Mouse (Mus musculus): ENCODE results near the gene Gm10197.

Gene Gm10197

GRCm38 (mm10) chr19:53394956-53395355 is 23.4 kb upstream of the Gm10197 start:
- in situ Hi-C loops (cut with MboI; ENCODE audit: low sequenced_read_pairs): loop anchor here (5.0 kb wide), 1 partner anchor 187 kb away; no protein-coding TSS in a partner anchor

GRCm38 (mm10) chr19:53394552-53394951 is 23.0 kb upstream of the Gm10197 start:
- in situ Hi-C loops (cut with MboI; ENCODE audit: low sequenced_read_pairs): no loop called here

DNA sequence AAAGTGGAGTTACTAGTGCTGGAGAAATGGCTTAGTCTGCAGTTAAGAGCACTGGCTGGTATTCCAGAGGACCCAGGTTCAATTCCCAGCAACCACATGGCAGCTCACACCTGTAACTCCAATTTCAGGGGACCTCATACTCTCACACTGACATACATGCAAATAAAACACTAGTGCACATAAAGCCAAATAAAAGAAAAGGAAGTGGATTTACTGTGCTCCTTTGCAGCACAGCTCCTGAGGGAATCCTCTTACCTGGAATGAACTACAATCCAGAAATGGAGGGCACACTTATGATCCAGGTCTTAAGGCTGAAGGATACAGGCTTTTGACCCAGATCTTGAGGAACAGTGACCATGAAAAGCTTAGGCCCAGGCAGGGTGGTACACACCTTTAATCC is 22.1 kb upstream of the Gm10197 start:
- in situ Hi-C loops (cut with MboI; ENCODE audit: low sequenced_read_pairs): no loop called here

- in situ Hi-C loops (cut with MboI; ENCODE audit: low sequenced_read_pairs): no loop called here
Measured at GRCm38 (mm10) chr19:53392781-53393343, 21.3 kb upstream of the Gm10197 start.

GRCm38 (mm10) chr19:53391787-53392186 is 20.2 kb upstream of the Gm10197 start:
- in situ Hi-C loops (cut with MboI; ENCODE audit: low sequenced_read_pairs): no loop called here

DNA sequence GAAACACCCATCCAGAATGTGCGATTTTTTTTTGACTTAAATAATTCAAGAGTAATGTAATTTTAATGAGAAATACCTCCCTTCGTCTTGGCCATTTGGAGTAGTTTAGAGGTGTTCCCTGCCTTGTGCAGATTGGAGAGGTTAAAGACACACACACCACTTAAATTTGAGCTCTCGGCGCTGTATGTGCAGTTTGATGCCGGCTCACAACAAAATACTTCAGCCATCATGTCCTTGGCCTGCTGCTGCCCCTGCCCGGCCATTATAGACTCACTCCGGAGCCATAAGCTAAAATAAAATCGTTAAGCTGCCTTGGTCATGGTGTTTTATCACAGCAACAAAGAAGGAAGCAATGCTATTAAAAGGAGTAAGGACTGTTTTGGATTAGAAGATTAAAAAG is 19.8 kb upstream of the Gm10197 start:
- in situ Hi-C loops (cut with MboI; ENCODE audit: low sequenced_read_pairs): no loop called here

GRCm38 (mm10) chr19:53390495-53391007 is 19.0 kb upstream of the Gm10197 start, which contains the start of gene Smndc1:
Smndc1 (minus strand) TSS chr19:53390578.
- in situ Hi-C loops (cut with MboI; ENCODE audit: low sequenced_read_pairs): no loop called here

DNA sequence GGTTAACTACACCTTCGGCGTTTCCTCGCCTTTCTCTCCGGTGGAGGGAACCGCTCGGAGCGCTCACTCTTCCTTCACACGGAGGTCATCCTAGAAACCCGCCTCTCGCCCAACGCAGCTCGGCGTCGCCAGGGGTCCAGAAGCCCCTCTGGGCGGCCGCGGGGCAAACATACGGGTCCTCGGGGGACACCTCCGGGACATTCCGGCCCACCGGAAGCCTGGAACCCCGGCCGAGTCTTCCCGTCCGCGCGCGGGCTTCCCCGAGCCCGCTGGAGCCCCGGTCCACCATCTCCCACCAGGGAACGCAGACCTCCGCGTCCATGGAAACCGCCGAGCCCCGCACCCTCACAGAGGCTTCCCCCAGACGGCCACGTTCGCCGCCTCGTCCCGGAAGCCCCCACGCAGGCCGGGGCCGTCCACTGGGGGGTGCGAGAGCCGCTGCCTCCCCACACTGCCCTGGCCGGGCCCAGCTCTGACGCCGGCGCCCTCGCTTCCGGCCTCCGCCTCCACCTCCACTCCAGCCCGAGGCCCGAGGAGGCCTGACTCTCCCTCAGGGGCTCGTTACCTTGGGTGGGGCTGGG is 18.4 kb upstream of the Gm10197 start:
- in situ Hi-C loops (cut with MboI; ENCODE audit: low sequenced_read_pairs): no loop called here

- in situ Hi-C loops (cut with MboI; ENCODE audit: low sequenced_read_pairs): no loop called here
Measured at GRCm38 (mm10) chr19:53389417-53389816, 17.9 kb upstream of the Gm10197 start.

- in situ Hi-C loops (cut with MboI; ENCODE audit: low sequenced_read_pairs): no loop called here
Measured at GRCm38 (mm10) chr19:53383336-53383735, 11.8 kb upstream of the Gm10197 start.

GRCm38 (mm10) chr19:53378421-53378820 is 6.9 kb upstream of the Gm10197 start:
- in situ Hi-C loops (cut with MboI; ENCODE audit: low sequenced_read_pairs): no loop called here

DNA sequence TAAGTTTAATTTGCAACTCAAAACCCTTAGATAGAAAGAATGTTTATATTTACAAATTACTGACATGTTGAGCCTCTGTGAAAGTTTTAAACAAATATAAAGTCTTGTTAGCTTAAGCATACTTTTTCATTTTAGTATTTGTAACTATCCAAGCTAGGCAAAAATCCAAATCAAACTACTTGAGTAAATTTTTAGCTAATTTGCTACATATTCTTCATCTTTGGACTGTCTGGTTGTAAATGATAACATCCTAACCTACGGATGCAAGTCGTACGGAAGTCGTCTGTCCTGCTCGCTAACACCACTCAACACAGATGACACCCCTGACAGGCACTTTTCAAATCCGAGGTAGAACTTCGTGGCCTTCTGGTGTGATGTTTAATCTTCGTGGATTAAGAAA is 6.1 kb upstream of the Gm10197 start:
- in situ Hi-C loops (cut with MboI; ENCODE audit: low sequenced_read_pairs): no loop called here

- in situ Hi-C loops (cut with MboI; ENCODE audit: low sequenced_read_pairs): no loop called here
Measured at GRCm38 (mm10) chr19:53375816-53376215, 4.2 kb upstream of the Gm10197 start.

DNA sequence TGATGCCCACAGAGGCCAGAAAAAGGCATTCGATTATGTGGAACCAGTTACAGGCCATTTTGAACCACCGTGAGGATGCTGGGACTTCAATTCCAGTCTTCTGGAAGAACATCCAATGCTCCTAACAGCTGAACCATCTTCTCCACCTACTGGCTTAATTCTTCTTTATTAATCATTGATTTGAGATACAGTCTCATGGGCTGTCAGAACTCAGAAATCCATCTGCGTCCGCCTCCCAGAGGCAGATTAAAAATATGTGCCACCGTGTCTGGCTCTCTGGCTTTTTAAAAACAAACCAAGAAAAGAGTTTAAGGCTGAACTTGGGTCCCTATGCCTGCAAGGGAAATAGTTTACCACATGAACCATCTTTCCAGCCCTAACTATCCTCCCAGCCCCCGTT is 3.7 kb upstream of the Gm10197 start:
- in situ Hi-C loops (cut with MboI; ENCODE audit: low sequenced_read_pairs): no loop called here

DNA sequence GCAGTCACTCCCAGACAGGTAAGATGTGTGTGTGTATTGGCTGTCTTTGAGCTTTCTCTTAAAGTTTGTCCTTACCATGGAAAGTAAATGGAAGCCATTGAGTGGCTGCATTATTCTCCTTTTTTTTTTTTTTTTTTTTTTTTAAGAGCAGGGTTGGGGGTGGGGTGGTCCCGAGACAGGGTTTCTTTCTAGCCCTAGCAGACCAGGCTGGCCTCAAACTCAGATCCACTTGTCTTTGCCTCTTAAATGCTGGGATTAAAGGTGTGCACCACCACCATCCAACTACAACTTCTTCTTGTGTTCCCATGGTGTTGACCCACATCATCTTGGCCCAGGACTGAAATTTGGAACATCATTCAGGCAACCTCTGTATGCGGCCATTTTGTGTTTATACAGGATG is 2.0 kb upstream of the Gm10197 start:
- in situ Hi-C loops (cut with MboI; ENCODE audit: low sequenced_read_pairs): loop anchor here (5.0 to 25.0 kb wide), 2 partner anchors 126 to 361 kb away; no protein-coding TSS in a partner anchor

DNA sequence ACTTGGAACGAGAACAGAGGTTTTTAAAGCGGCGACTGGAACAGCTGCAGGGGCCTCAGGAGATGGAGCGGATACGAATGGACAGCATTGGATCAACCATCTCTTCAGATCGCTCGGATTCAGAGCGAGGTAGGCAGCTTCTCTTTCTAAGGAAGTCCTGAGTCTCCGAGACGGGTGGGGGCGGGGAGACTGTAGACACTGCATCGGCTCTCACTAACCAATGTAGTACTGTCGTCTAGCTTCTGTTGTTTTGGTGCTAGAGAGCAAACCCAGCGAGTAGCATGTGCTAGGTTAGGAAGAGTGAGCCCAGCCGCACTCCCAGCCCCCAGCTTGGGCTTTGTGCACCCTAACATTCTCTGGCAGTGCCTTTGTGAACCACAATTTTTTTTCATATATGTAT is 1.3 kb downstream of the Gm10197 start:
- in situ Hi-C loops (cut with MboI; ENCODE audit: low sequenced_read_pairs): loop anchor here (5.0 to 25.0 kb wide), 2 partner anchors 123 to 358 kb away; no protein-coding TSS in a partner anchor

DNA sequence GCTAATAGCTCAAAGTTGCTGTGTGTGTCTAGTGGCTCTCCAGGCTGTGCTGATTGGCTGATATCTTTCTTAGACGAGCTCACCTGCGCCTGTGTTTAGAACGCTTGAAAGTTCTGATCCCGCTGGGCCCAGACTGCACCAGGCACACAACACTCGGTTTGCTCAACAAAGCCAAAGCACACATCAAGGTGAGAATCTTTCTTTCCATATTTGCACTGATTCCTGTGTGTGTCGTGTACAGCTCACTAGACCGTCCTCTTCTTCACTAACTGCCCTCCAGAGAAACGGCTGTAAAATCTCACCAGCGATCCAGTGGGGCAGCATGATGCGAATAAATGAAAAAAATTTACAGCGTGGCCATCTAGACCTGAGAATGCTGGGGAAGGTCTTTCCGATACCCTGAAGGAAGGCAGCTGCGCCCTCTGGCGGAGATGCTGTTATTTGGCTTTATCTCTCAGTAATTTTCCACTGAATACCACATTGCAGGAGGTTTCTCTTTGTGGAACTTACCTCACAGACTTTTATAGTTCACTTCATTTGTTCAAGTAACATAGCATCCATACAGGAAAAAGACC is 2.0 kb downstream of the Gm10197 start:
- in situ Hi-C loops (cut with MboI; ENCODE audit: low sequenced_read_pairs): loop anchor here (5.0 to 25.0 kb wide), 2 partner anchors 122 to 357 kb away; no protein-coding TSS in a partner anchor

DNA sequence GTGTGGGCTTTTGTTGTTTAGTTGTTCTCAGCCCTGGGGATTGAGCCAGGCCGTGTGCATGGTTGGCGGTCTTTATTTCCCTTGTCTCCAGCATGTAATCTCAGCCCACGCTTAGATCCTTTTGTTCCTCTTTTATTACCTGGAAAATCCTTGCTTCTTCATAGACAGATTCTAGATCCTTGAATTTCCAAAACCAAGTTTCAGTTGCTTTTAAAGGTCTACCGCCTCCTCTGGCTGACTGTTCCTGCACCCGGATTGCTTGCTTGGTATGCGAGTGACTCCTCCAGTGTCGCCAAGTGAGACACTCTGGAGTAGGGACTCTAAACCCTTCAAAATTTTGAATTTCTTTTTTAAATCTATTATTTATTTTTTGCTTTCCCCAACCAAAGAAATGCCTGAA is 4.7 kb downstream of the Gm10197 start:
- in situ Hi-C loops (cut with MboI; ENCODE audit: low sequenced_read_pairs): loop anchor here (25.0 kb wide), 1 partner anchor 355 kb away; no protein-coding TSS in a partner anchor

GRCm38 (mm10) chr19:53366057-53366775 is 5.3 kb downstream of the Gm10197 start:
- in situ Hi-C loops (cut with MboI; ENCODE audit: low sequenced_read_pairs): loop anchor here (25.0 kb wide), 1 partner anchor 354 kb away; no protein-coding TSS in a partner anchor

DNA sequence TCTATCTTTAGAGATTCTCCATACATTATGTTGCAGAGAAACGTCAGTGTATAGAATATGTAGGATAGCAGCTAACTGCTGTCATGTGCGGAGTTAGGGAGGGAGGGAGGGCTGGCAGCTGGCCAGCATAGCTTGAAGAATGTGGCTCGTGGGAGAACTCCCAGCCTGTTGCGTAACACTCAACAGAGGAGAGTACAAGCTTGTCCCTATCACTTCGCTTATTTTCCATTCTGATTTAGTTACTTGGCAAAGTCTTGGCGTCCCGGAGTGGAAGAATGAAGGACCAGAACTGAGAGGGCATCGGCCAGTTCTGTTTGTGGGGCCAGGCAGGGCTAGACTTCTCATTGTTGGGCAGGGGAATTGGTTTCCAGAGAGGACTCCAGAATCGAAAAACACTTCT is 6.6 kb downstream of the Gm10197 start:
- in situ Hi-C loops (cut with MboI; ENCODE audit: low sequenced_read_pairs): loop anchor here (25.0 kb wide), 1 partner anchor 353 kb away; no protein-coding TSS in a partner anchor

- in situ Hi-C loops (cut with MboI; ENCODE audit: low sequenced_read_pairs): loop anchor here (25.0 kb wide), 1 partner anchor 352 kb away; no protein-coding TSS in a partner anchor
Measured at GRCm38 (mm10) chr19:53364551-53364950, 7.0 kb downstream of the Gm10197 start.

Measured in CH12F3 (cell line).